Mouse (Mus musculus) lung, postnatal 0 days (tissue): ENCODE results near the gene Tusc2. TPM values are rescaled to one million over a fixed set of nuclear protein-coding genes. Genes with fewer than 3 reads are reported as not detected.

Experiments used
- ATAC-seq: fragments of 200-750 bp; cut with Nextera tagmentation; 2 replicates; pipeline ENCODE4 v1.8.0; 2017; ENCODE audit warnings: moderate library complexity
- DNase-seq: peaks from one replicate; pipeline ENCODE4 v3.0.0-alpha.2; 2016; ENCODE audit warnings: low spot score
- H3K27ac ChIP-seq: fragments of 300-500 bp; sonication (generic); 2 replicates; pipeline ENCODE4 v1.5.1; 2014; ENCODE audit warnings: antibody characterized with exemption, mild to moderate bottlenecking, low read length, mixed read lengths
- H3K27me3 ChIP-seq: fragments of 300-500 bp; sonication (generic); replicated peaks from 2 replicates; pipeline ENCODE4 v1.6.1; 2014; ENCODE audit warnings: low read length, mixed read lengths; ENCODE audit not compliant: insufficient read depth
- H3K36me3 ChIP-seq: fragments of 300-500 bp; sonication (generic); 2 replicates; pipeline ENCODE4 v1.6.1; 2014; ENCODE audit warnings: low read length, mixed read lengths; ENCODE audit not compliant: insufficient read depth
- H3K4me1 ChIP-seq: fragments of 300-500 bp; sonication (generic); 2 replicates; pipeline ENCODE4 v1.6.1; 2014; ENCODE audit warnings: antibody characterized with exemption, low read depth, low read length, mixed read lengths; ENCODE audit not compliant: insufficient read depth
- H3K4me2 ChIP-seq: fragments of 300-500 bp; sonication (generic); replicated peaks from 2 replicates; pipeline ENCODE4 v1.6.1; 2014; ENCODE audit warnings: low read depth, mild to moderate bottlenecking, low read length, moderate library complexity, mixed read lengths
- H3K4me3 ChIP-seq: fragments of 300-500 bp; sonication (generic); 2 replicates; pipeline ENCODE4 v1.5.1; 2014; ENCODE audit warnings: low read depth, low read length
- H3K9ac ChIP-seq: fragments of 300-500 bp; sonication (generic); replicated peaks from 2 replicates; pipeline ENCODE4 v1.6.1; 2014; ENCODE audit warnings: low read depth, mild to moderate bottlenecking
- H3K9me3 ChIP-seq: fragments of 300-500 bp; sonication (generic); 2 replicates; pipeline ENCODE4 v1.6.1; 2016; ENCODE audit warnings: low read length, mixed read lengths
- CTCF ChIP-seq: IDR thresholded peaks from 2 replicates; pipeline ENCODE4 v1.5.1; 2016; ENCODE audit warnings: antibody characterized with exemption, mild to moderate bottlenecking
- EP300 ChIP-seq: IDR thresholded peaks from 2 replicates; pipeline ENCODE4 v1.6.1; 2016; ENCODE audit warnings: antibody characterized with exemption, mild to moderate bottlenecking, control low read depth
- WGBS: fragments of 180-500 bp; shearing (Covaris S2); extraction: QIAGEN DNeasy Blood & Tissue Kit; methylation state at CpG from one replicate; pipeline ENCODE4 v1.1.7; 2014; 5-methylcytosine and 5-hydroxymethylcytosine counted together
- polyA plus RNA-seq: library from polyadenylated mRNA; unstranded; fragments of >200 nt; fragmentation: Nextera tagmentation; extraction: Ambion mirVana; gene quantifications from 2 replicates; pipeline ENCODE4 v1.2.1, GENCODE M21; 2015

The Tusc2 gene
- polyA plus RNA-seq, 1 experiment from 2014 or later = 41.5 TPM

DNA sequence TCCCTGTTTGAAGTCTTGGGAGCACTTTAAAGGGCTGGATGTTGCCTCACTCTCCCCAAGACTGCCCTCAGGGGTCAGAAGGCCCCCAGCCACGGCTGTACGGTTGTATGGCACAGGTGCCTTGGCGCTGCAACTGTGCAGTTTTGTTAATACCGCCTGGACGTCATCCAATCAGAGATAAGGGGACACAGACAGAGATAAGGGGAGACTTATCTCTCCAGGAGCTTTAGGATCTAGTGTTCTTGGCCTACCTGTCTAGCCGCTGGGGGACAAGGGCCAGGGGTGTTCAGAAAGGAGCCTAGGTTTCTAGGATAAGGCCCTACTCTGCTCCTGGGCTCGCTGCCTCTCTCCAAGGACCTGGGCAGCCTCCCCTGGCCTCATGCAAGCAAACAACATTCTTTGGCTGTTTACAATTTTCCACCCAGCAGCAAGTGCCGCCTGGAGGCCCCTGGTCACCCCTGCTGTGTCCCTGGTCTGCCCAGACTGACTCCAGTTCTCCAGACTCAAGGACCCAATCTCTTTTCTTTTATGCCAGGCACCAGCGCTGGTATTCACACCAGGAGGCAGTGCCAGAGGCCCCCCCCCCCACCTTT, 44.7 kb downstream of the Tusc2 start:
- Histone ChIP-seq H3K9ac (peak overlapping the region; percentile 26; the same call in 1 of the 2 replicates), H3K4me1 (peaks cover 15% of the 10 kb centered on the region), H3K36me3 (no peaks in the 10 kb centered on the region), H3K9me3 (no peaks in the 10 kb centered on the region), H3K4me3 (no peak overlapping the region), H3K27ac (peak overlapping the region; percentile 91), H3K4me2 (peak overlapping the region; percentile 44), H3K27me3 (no peaks in the 10 kb centered on the region)
- TF ChIP-seq CTCF = no peak; the same call in 1 of the 2 replicates
- peak; percentile 37; the same call in 1 of the 2 replicates for TF ChIP-seq EP300
- peak; percentile 8 for ATAC-seq
- 38% methylated on average over 9 of the region's 9 CpGs for WGBS
- DNase-seq = peak; percentile 68

DNA sequence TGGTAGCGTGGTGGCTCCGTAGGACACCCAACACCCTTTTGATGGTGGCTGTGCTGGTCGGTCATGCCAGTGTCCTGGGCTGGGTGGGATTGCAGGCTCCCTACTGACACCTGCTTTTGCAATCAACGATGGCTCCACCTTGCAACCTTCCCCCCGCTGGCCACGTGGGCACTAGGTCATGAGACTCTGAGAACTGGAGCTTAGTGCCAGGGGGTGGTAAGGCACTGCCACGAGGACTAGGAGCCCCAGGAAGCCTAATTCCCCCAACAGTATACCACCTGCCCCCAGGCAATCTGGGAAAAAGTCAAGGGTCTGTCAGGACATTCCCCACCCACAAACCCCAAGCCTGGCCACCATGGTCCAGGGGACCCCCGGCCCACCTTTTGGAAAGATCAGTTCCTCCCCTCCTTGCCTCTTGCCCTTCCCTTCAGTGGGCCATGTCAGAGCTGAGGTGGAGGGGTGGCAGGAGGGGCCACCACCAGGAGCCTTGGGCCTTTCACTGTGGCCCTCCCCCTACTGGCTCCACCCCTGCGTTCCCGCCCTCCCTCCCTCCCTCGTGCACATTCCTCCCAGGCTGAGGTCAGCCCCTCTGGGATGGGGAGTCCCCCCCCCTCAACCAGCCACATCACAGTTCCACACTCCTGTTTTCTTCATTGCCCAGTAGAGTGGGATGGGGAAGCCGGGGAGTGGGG, 45.8 kb downstream of the Tusc2 start, which contains the start of gene Sema3b:
TSS of gene Sema3b (minus strand) at position 489 of the 692 bp plus-strand sequence.
- peak within 1 kb of the TSS; percentile 44 for H3K4me2 ChIP-seq
- TF ChIP-seq EP300 (no peak), CTCF (no peak)
- DNase-seq (peak; percentile 82), ATAC-seq (peak; percentile 27)
- H3K36me3 ChIP-seq = no peaks in the 10 kb centered on the region
- no peak within 1 kb of the TSS for H3K9ac ChIP-seq
- H3K4me3 ChIP-seq = no peak within 1 kb of the TSS
- WGBS = 38% methylated on average over 12 of the region's 12 CpGs
- H3K4me1 ChIP-seq = peaks cover 18% of the 10 kb centered on the region
- H3K27me3 ChIP-seq = no peaks in the 10 kb centered on the region
- peak within 1 kb of the TSS; percentile 91 for H3K27ac ChIP-seq
- H3K9me3 ChIP-seq = no peaks in the 10 kb centered on the region

DNA sequence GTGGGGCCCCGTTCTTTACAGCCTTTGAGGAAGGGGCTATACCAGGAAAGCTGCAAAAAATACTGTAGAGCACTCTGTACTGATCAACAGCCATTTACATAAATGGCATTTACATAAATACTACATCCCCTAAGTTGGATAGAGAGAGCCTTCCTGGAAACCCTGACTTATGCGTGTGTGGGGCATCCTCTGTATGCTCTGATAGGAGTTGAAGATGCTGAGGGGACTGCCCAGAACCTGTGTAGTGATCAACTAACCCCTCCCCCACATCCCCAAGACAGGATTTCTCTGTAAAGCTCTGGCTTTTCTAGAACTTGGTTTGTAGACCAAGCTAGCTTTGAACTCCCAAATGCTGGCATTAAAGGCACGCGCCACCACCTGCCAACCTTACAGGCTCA, 46.4 kb downstream of the Tusc2 start:
- H3K9ac ChIP-seq = no peak overlapping the region
- H3K27me3 ChIP-seq = no peaks in the 10 kb centered on the region
- no peak overlapping the region for H3K4me3 ChIP-seq
- H3K4me1 ChIP-seq = peaks cover 18% of the 10 kb centered on the region
- H3K27ac ChIP-seq = no peak overlapping the region
- no peaks in the 10 kb centered on the region for H3K9me3 ChIP-seq
- no peak for DNase-seq
- ATAC-seq = no peak
- 70% methylated on average over 4 of the region's 4 CpGs for WGBS
- H3K36me3 ChIP-seq = 0 out of 2 replicates have a peak, but pooled peaks cover under 1% of the 10 kb centered on the region
- no peak for TF ChIP-seq CTCF
- TF ChIP-seq EP300 = no peak
- H3K4me2 ChIP-seq = no peak overlapping the region

DNA sequence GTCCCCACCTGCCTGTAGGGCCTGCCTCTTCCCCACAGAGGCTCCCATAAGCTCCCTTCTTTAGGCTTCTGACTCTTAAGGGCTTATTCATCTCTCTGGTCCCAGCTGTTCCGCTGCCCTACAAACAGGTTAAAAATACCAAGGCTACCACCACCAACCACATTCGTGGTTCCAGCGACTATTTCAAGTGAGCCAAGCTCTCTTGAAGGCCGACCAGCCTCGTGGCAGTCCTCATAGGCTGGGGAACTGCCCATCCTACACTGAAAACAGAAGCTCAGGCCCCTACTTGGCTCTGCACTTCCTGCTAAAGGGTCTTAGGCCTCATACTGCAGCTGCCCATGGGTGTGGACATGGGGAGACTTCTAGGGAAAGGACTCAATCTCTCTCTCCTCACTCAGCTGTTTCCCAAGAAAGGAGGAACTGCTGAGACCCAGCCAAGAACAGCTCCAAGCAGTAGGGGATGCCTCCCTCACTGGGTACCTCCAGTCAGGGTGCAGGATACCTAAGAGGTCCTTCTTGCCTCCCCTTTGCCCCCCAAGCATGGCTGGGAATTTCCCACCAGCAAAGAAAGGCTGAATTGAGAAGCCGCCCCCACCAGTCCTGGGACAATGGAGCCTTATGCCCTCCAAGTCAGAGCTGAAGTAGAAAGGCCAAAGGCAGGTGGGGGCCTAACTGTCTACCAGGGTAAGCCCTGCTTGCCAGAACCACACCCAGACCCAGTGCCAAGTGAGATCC, 48.6 kb downstream of the Tusc2 start:
- Histone ChIP-seq H3K9ac (peak overlapping the region; percentile 29), H3K9me3 (no peaks in the 10 kb centered on the region), H3K36me3 (peaks cover 22% of the 10 kb centered on the region), H3K4me3 (no peak overlapping the region), H3K27ac (peak overlapping the region; percentile 96), H3K27me3 (no peaks in the 10 kb centered on the region), H3K4me2 (peak overlapping the region; percentile 61), H3K4me1 (peaks cover 18% of the 10 kb centered on the region)
- DNase-seq (peak; percentile 50), ATAC-seq (no peak)
- no peak for TF ChIP-seq EP300
- TF ChIP-seq CTCF = no peak
- 42% methylated on average over 6 of the region's 6 CpGs for WGBS

DNA sequence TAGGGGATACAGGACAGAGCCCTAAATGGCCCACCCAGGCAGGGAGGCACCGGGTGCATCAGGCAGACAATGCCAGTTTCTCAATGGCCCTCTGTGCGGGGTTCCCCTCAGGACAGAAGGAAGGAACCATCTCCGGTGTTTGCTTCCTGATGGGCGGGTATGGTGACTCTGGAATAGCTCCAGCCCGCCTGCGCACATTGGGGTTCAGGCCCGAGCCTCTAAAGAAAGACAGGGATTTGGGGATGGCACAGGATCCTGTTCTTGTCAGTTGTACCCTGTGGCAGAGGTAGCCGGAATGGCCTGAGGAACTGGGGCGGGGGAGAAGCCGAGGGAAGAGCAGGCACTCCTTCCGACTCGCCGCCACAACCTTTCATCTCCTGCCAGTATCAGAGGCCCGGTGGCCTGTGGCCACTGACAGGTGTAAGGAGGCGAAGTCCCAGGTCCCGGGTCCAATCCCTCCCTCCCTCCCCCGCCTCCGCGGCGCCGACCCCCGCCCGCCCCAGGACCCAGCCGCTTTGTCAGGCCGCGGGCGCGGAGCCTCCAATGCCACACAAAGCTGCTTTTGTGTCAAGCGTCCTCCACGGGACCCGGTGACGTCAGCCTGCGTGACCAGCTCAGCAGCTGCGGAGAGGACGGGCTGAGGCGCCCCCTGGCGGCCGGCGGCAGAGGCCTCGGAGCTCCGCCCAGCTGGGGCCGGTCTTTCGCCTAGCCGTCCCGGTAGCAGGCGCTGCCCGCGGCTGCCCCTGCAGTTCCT, 49.3 kb downstream of the Tusc2 start:
- Histone ChIP-seq H3K9ac (peak overlapping the region; percentile 29), H3K4me2 (peak overlapping the region; percentile 61), H3K27me3 (no peaks in the 10 kb centered on the region), H3K36me3 (peaks cover 27% of the 10 kb centered on the region), H3K4me3 (peak overlapping the region; percentile 29), H3K9me3 (no peaks in the 10 kb centered on the region), H3K4me1 (peaks cover 18% of the 10 kb centered on the region), H3K27ac (peak overlapping the region; percentile 96)
- DNase-seq (peak; percentile 99), ATAC-seq (peak; percentile 91)
- WGBS = 5% methylated on average over 32 of the region's 48 CpGs
- peak; percentile 97 for TF ChIP-seq CTCF
- TF ChIP-seq EP300 = peak; percentile 71
